Mouse (Mus musculus) midbrain, embryonic 16.5 days (tissue): ENCODE measurements around the gene Aldh16a1. TPM values are rescaled to one million over a fixed set of nuclear protein-coding genes. Genes with fewer than 3 reads are reported as not detected.
"Not testable (repeated sequence)": the region's sequence is repeated elsewhere in the genome, so short reads cannot be mapped to it uniquely, and the experiment has no call there.

Source experiments
- ATAC-seq: fragments of 200-750 bp; cut with Nextera tagmentation; 2 replicates; pipeline ENCODE4 v1.8.0; 2017; ENCODE audit warnings: moderate TSS enrichment
- H3K27ac ChIP-seq: fragments of 300-500 bp; sonication (generic); 2 replicates; pipeline ENCODE4 v1.5.1; 2014; ENCODE audit warnings: mild to moderate bottlenecking, low read length, mixed read lengths
- H3K27me3 ChIP-seq: fragments of 300-500 bp; sonication (generic); 2 replicates; pipeline ENCODE4 v1.6.1; 2014; ENCODE audit warnings: low read depth, low read length, mixed read lengths; ENCODE audit not compliant: control insufficient read depth, insufficient read depth
- H3K36me3 ChIP-seq: fragments of 300-500 bp; sonication (generic); 2 replicates; pipeline ENCODE4 v1.6.1; 2014; ENCODE audit warnings: mild to moderate bottlenecking, low read length, moderate library complexity, mixed read lengths; ENCODE audit not compliant: control insufficient read depth, insufficient read depth
- H3K4me1 ChIP-seq: fragments of 300-500 bp; sonication (generic); 2 replicates; pipeline ENCODE4 v1.6.1; 2014; ENCODE audit warnings: mild to moderate bottlenecking, low read length, mixed read lengths; ENCODE audit not compliant: control insufficient read depth, insufficient read depth
- H3K4me2 ChIP-seq: fragments of 300-500 bp; sonication (generic); 2 replicates; pipeline ENCODE4 v1.6.1; 2014; ENCODE audit warnings: mild to moderate bottlenecking, low read length, mixed read lengths
- H3K4me3 ChIP-seq: fragments of 300-500 bp; sonication (generic); 2 replicates; pipeline ENCODE4 v1.5.1; 2014; ENCODE audit warnings: low read depth, mild to moderate bottlenecking, low read length, moderate library complexity, mixed read lengths
- H3K9ac ChIP-seq: fragments of 300-500 bp; sonication (generic); 2 replicates; pipeline ENCODE4 v1.6.1; 2014; ENCODE audit warnings: low read depth, low read length, mixed read lengths
- H3K9me3 ChIP-seq: fragments of 300-500 bp; sonication (generic); replicated peaks from 2 replicates; pipeline ENCODE4 v1.6.1; 2014; ENCODE audit warnings: mild to moderate bottlenecking, low read length, mixed read lengths; ENCODE audit not compliant: control insufficient read depth, poor library complexity, severe bottlenecking
- WGBS: fragments of 180-500 bp; shearing (Covaris S2); extraction: QIAGEN DNeasy Blood & Tissue Kit; methylation state at CpG from one replicate; pipeline ENCODE4 v1.1.7; 2014; 5-methylcytosine and 5-hydroxymethylcytosine counted together
- polyA plus RNA-seq: library from polyadenylated mRNA; unstranded; fragments of >200 nt; fragmentation: Nextera tagmentation; extraction: Ambion mirVana; gene quantifications from 2 replicates; pipeline ENCODE4 v1.2.1, GENCODE M21; 2015

The Aldh16a1 gene
- polyA plus RNA-seq, 1 experiment from 2014 or later, result 13.7 TPM

GRCm38 (mm10) chr7:45095965-45096364, 58.4 kb downstream of the Aldh16a1 start:
- H3K36me3 ChIP-seq, ATAC-seq, H3K4me2 ChIP-seq, H3K4me3 ChIP-seq, H3K27me3 ChIP-seq, H3K27ac ChIP-seq, H3K9me3 ChIP-seq, H3K9ac ChIP-seq, H3K4me1 ChIP-seq: not testable (repeated sequence)
- 92% methylated on average over 14 of the region's 14 CpGs for WGBS

DNA sequence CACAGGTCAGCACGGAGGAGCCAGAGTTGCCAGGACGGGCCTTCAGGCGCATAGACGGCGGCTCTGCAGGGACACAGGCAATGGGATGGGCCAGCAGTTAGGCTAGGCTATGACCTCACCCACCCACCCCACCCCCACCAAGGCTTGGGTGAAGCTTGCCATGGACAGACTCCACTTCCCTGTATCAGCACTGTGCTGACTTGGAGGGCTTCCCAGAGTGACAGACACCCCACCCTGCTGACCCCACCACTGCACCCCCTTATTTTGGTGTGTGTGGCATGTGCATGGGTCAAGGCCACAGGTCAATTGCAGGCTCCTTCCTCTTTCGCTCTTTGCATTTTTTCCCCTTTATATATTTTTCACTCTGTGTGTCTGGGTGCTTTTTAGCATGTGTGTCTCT, 59.0 kb downstream of the Aldh16a1 start:
- no peak overlapping the region for H3K27ac ChIP-seq
- ATAC-seq, result no peak
- H3K4me1 ChIP-seq, result peaks cover 5% of the 10 kb centered on the region
- no peaks in the 10 kb centered on the region for H3K27me3 ChIP-seq
- no peaks in the 10 kb centered on the region for H3K9me3 ChIP-seq
- no peak overlapping the region for H3K9ac ChIP-seq
- no peaks in the 10 kb centered on the region for H3K36me3 ChIP-seq
- H3K4me2 ChIP-seq, result no peak overlapping the region
- WGBS, result 71% methylated on average over 6 of the region's 6 CpGs
- H3K4me3 ChIP-seq, result no peak overlapping the region

DNA sequence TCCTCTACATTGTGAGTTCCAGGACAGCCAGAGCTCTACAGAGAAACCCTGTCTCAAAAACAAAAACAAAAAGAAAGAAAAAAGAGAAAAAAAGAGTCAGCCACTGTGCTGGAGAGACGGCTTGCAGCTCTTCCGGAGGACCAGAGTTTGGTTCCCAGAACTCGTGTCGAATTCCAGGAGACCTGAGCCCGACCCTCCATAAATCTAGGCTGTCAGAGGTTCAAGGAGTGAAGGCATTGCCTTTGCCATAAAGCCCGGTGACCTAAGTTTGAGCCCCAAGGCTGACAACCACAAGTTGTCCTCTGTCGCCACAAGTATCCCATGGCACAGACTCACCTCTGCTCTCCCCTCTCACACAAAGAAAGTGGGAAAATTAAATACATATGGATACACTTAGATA, 60.3 kb downstream of the Aldh16a1 start:
- H3K9me3 ChIP-seq, result no peaks in the 10 kb centered on the region
- WGBS, result 80% methylated on average over 7 of the region's 7 CpGs
- H3K4me3 ChIP-seq, result no peak overlapping the region
- H3K36me3 ChIP-seq, result no peaks in the 10 kb centered on the region
- no peak for ATAC-seq
- no peak overlapping the region for H3K27ac ChIP-seq
- H3K27me3 ChIP-seq, result no peaks in the 10 kb centered on the region
- no peak overlapping the region for H3K4me2 ChIP-seq
- H3K4me1 ChIP-seq, result peaks cover 5% of the 10 kb centered on the region
- no peak overlapping the region for H3K9ac ChIP-seq

DNA sequence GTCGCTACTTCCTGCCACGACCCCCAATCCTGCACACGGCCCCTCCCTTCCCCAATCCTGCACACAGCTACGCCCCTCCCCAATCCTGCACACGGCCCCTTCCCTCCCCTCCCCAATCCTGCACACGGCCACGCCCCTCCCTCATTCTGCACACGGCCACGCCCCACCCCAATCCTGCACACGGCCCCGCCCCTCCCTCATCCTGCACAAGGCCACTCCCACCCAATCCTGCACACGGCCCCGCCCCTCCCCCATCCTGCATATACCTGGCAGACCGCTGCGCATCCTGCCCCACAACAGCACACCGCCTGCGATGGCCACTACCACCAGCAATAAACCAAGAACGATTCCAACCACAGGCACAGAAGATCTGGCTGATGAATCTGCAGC, 60.9 kb downstream of the Aldh16a1 start:
- Histone ChIP-seq H3K27ac (no peak overlapping the region), H3K9ac (no peak overlapping the region), H3K9me3 (no peaks in the 10 kb centered on the region), H3K4me3 (no peak overlapping the region), H3K36me3 (no peaks in the 10 kb centered on the region), H3K4me2 (no peak overlapping the region), H3K4me1 (peaks cover 5% of the 10 kb centered on the region), H3K27me3 (no peaks in the 10 kb centered on the region)
- no peak for ATAC-seq
- 32% methylated on average over 14 of the region's 18 CpGs for WGBS

GRCm38 (mm10) chr7:45092828-45093515, 61.4 kb downstream of the Aldh16a1 start:
- H3K9me3 ChIP-seq, result no peaks in the 10 kb centered on the region
- no peak overlapping the region for H3K9ac ChIP-seq
- H3K27ac ChIP-seq, result no peak overlapping the region
- WGBS, result 74% methylated on average over 12 of the region's 12 CpGs
- peaks cover 5% of the 10 kb centered on the region for H3K4me1 ChIP-seq
- ATAC-seq, result no peak
- no peak overlapping the region for H3K4me2 ChIP-seq
- no peaks in the 10 kb centered on the region for H3K27me3 ChIP-seq
- no peaks in the 10 kb centered on the region for H3K36me3 ChIP-seq
- H3K4me3 ChIP-seq, result no peak overlapping the region

- Histone ChIP-seq H3K36me3 (no peaks in the 10 kb centered on the region), H3K4me1 (peaks cover 5% of the 10 kb centered on the region), H3K4me3 (peak within 1 kb of the TSS; percentile 40), H3K27me3 (no peaks in the 10 kb centered on the region), H3K4me2 (peak within 1 kb of the TSS; percentile 60), H3K9me3 (no peaks in the 10 kb centered on the region), H3K9ac (peak within 1 kb of the TSS; percentile 57), H3K27ac (no peak within 1 kb of the TSS)
- ATAC-seq, result peak; percentile 94
- WGBS, result 0% methylated on average over 16 of the region's 16 CpGs
Observed at GRCm38 (mm10) chr7:45092048-45092447, 62.3 kb downstream of the Aldh16a1 start, which contains the start of gene Rcn3. TSS of gene Rcn3 (minus strand) at chr7:45092221.

- ATAC-seq, result peak; percentile 61
- H3K27me3 ChIP-seq, result no peaks in the 10 kb centered on the region
- H3K36me3 ChIP-seq, result peaks cover 3% of the 10 kb centered on the region; the same call in 1 of the 2 replicates
- WGBS, result 17% methylated on average over 35 of the region's 35 CpGs
- peak overlapping the region; percentile 57 for H3K9ac ChIP-seq
- peak overlapping the region; percentile 40 for H3K4me3 ChIP-seq
- peaks cover 5% of the 10 kb centered on the region for H3K4me1 ChIP-seq
- no peak overlapping the region for H3K27ac ChIP-seq
- H3K4me2 ChIP-seq, result peak overlapping the region; percentile 60
- H3K9me3 ChIP-seq, result no peaks in the 10 kb centered on the region
Observed at GRCm38 (mm10) chr7:45091001-45091990, 63.1 kb downstream of the Aldh16a1 start.
